Mouse (Mus musculus) kidney, embryonic 16.5 days (tissue): ENCODE measurements around the gene Themis. TPM values are rescaled to one million over a fixed set of nuclear protein-coding genes. Genes with fewer than 3 reads are reported as not detected.

Experiments
- ATAC-seq: fragments of 200-750 bp; cut with Nextera tagmentation; 2 replicates; pipeline ENCODE4 v1.8.0; 2017; ENCODE audit warnings: moderate TSS enrichment; ENCODE audit not compliant: low FRiP score, low TSS enrichment
- H3K27ac ChIP-seq: fragments of 300-500 bp; sonication (generic); 2 replicates; pipeline ENCODE4 v1.5.1; 2014; ENCODE audit warnings: low read length
- H3K27me3 ChIP-seq: fragments of 300-500 bp; sonication (generic); 2 replicates; pipeline ENCODE4 v1.6.1; 2014; ENCODE audit warnings: low read length, control low read depth, mixed read lengths; ENCODE audit not compliant: insufficient read depth
- H3K36me3 ChIP-seq: fragments of 300-500 bp; sonication (generic); 2 replicates; pipeline ENCODE4 v1.6.1; 2014; ENCODE audit warnings: low read length, control low read depth, mixed read lengths; ENCODE audit not compliant: insufficient read depth
- H3K4me1 ChIP-seq: fragments of 300-500 bp; sonication (generic); 2 replicates; pipeline ENCODE4 v1.6.1; 2014; ENCODE audit warnings: low read length, control low read depth, mixed read lengths; ENCODE audit not compliant: insufficient read depth
- H3K4me2 ChIP-seq: fragments of 300-500 bp; sonication (generic); replicated peaks from 2 replicates; pipeline ENCODE4 v1.6.1; 2014; ENCODE audit warnings: low read depth, low read length
- H3K4me3 ChIP-seq: fragments of 300-500 bp; sonication (generic); 2 replicates; pipeline ENCODE4 v1.5.1; 2014; ENCODE audit warnings: mild to moderate bottlenecking, low read length
- H3K9ac ChIP-seq: fragments of 300-500 bp; sonication (generic); replicated peaks from 2 replicates; pipeline ENCODE4 v1.6.1; 2014; ENCODE audit warnings: low read length
- H3K9me3 ChIP-seq: fragments of 300-500 bp; sonication (generic); 2 replicates; pipeline ENCODE4 v1.6.1; 2016; ENCODE audit warnings: low read length, control low read depth
- WGBS: fragments of 180-500 bp; shearing (Covaris S2); extraction: QIAGEN DNeasy Blood & Tissue Kit; methylation state at CpG from one replicate; pipeline ENCODE4 v1.1.7; 2014; 5-methylcytosine and 5-hydroxymethylcytosine counted together
- polyA plus RNA-seq: library from polyadenylated mRNA; unstranded; fragments of >200 nt; fragmentation: Nextera tagmentation; extraction: Ambion mirVana; gene quantifications from 2 replicates; pipeline ENCODE4 v1.2.1, GENCODE M21; 2015

Gene Themis
- polyA plus RNA-seq, 1 experiment from 2014 or later: not detected

- Histone ChIP-seq H3K9ac (no peak overlapping the region), H3K4me2 (no peak overlapping the region), H3K4me3 (no peak overlapping the region), H3K36me3 (no peaks in the 10 kb centered on the region), H3K27me3 (no peaks in the 10 kb centered on the region), H3K4me1 (no peaks in the 10 kb centered on the region), H3K27ac (no peak overlapping the region), H3K9me3 (no peaks in the 10 kb centered on the region)
- WGBS: 86% methylated on average over 3 of the region's 3 CpGs
- ATAC-seq: no peak
Measured at GRCm38 (mm10) chr10:28673931-28674330, 5.8 kb downstream of the Themis start.

GRCm38 (mm10) chr10:28675337-28675736, 7.2 kb downstream of the Themis start:
- no peak overlapping the region for H3K4me2 ChIP-seq
- H3K4me1 ChIP-seq: no peaks in the 10 kb centered on the region
- 91% methylated on average over 2 of the region's 2 CpGs for whole genome bisulfite sequencing
- H3K36me3 ChIP-seq: no peaks in the 10 kb centered on the region
- H3K27me3 ChIP-seq: no peaks in the 10 kb centered on the region
- H3K9me3 ChIP-seq: no peaks in the 10 kb centered on the region
- no peak overlapping the region for H3K4me3 ChIP-seq
- H3K9ac ChIP-seq: no peak overlapping the region
- no peak overlapping the region for H3K27ac ChIP-seq
- ATAC-seq: no peak

GRCm38 (mm10) chr10:28694981-28695380, 26.8 kb downstream of the Themis start:
- no peaks in the 10 kb centered on the region for H3K36me3 ChIP-seq
- no peaks in the 10 kb centered on the region for H3K9me3 ChIP-seq
- 82% methylated on average over 6 of the region's 6 CpGs for WGBS
- no peak overlapping the region for H3K27ac ChIP-seq
- no peak overlapping the region for H3K4me3 ChIP-seq
- H3K9ac ChIP-seq: no peak overlapping the region
- ATAC-seq: no peak
- no peak overlapping the region for H3K4me2 ChIP-seq
- H3K27me3 ChIP-seq: no peaks in the 10 kb centered on the region
- no peaks in the 10 kb centered on the region for H3K4me1 ChIP-seq

GRCm38 (mm10) chr10:28696032-28696431, 27.9 kb downstream of the Themis start:
- H3K27ac ChIP-seq: no peak overlapping the region
- 88% methylated on average over 1 of the region's 1 CpGs for WGBS
- no peak overlapping the region for H3K4me3 ChIP-seq
- ATAC-seq: no peak
- no peaks in the 10 kb centered on the region for H3K36me3 ChIP-seq
- no peak overlapping the region for H3K9ac ChIP-seq
- no peaks in the 10 kb centered on the region for H3K9me3 ChIP-seq
- no peak overlapping the region for H3K4me2 ChIP-seq
- H3K4me1 ChIP-seq: no peaks in the 10 kb centered on the region
- H3K27me3 ChIP-seq: no peaks in the 10 kb centered on the region

GRCm38 (mm10) chr10:28698175-28698574, 30.0 kb downstream of the Themis start:
- Histone ChIP-seq H3K36me3 (no peaks in the 10 kb centered on the region), H3K27me3 (no peaks in the 10 kb centered on the region), H3K4me1 (no peaks in the 10 kb centered on the region), H3K9me3 (0 out of 2 replicates have a peak, but pooled peaks cover 4% of the 10 kb centered on the region), H3K4me3 (no peak overlapping the region), H3K4me2 (no peak overlapping the region), H3K27ac (no peak overlapping the region), H3K9ac (no peak overlapping the region)
- ATAC-seq: no peak

DNA sequence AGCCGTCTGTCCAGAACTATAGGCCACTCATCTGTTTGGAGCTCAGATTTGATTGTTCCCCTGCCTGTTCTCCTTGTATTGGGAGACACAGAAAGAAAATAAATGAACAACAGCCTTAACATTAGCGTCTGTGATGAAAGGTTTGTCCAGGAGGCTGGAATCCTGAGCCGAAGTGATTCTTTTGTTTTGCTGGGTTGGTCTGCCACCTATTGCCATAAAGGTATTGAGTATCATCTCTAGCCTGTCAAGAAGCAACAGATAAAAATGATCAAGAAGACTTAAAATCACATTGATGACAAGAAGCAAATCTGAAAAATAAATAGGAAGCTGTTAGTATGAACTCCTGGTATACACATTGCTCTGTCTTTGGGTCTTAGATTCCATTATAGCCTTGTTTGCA, 53.7 kb downstream of the Themis start:
- Histone ChIP-seq H3K27me3 (no peaks in the 10 kb centered on the region), H3K4me1 (no peaks in the 10 kb centered on the region), H3K4me2 (no peak overlapping the region), H3K4me3 (no peak overlapping the region), H3K9ac (no peak overlapping the region), H3K27ac (no peak overlapping the region), H3K36me3 (no peaks in the 10 kb centered on the region), H3K9me3 (no peaks in the 10 kb centered on the region)
- WGBS: 73% methylated on average over 3 of the region's 3 CpGs
- ATAC-seq: no peak

- no peaks in the 10 kb centered on the region for H3K36me3 ChIP-seq
- H3K4me2 ChIP-seq: no peak overlapping the region
- H3K4me3 ChIP-seq: no peak overlapping the region
- H3K27ac ChIP-seq: no peak overlapping the region
- H3K4me1 ChIP-seq: no peaks in the 10 kb centered on the region
- H3K27me3 ChIP-seq: no peaks in the 10 kb centered on the region
- H3K9me3 ChIP-seq: no peaks in the 10 kb centered on the region
- ATAC-seq: no peak
- 86% methylated on average over 7 of the region's 7 CpGs for WGBS
- no peak overlapping the region for H3K9ac ChIP-seq
Measured at GRCm38 (mm10) chr10:28723266-28723665, 55.1 kb downstream of the Themis start.

GRCm38 (mm10) chr10:28730122-28730521, 62.0 kb downstream of the Themis start:
- Histone ChIP-seq H3K4me3 (no peak overlapping the region), H3K4me1 (no peaks in the 10 kb centered on the region), H3K4me2 (no peak overlapping the region), H3K36me3 (no peaks in the 10 kb centered on the region), H3K27ac (no peak overlapping the region), H3K9ac (no peak overlapping the region), H3K27me3 (no peaks in the 10 kb centered on the region), H3K9me3 (no peaks in the 10 kb centered on the region)
- ATAC-seq: no peak
- WGBS: 10% methylated on average over 2 of the region's 2 CpGs

- Histone ChIP-seq H3K4me1 (no peaks in the 10 kb centered on the region), H3K36me3 (no peaks in the 10 kb centered on the region), H3K4me3 (no peak overlapping the region), H3K4me2 (no peak overlapping the region), H3K27ac (no peak overlapping the region), H3K9ac (no peak overlapping the region), H3K27me3 (no peaks in the 10 kb centered on the region), H3K9me3 (no peaks in the 10 kb centered on the region)
- no peak for ATAC-seq
- WGBS: 60% methylated on average over 1 of the region's 1 CpGs
Measured at GRCm38 (mm10) chr10:28737953-28738352, 69.8 kb downstream of the Themis start.

GRCm38 (mm10) chr10:28746426-28746825, 78.3 kb downstream of the Themis start:
- Histone ChIP-seq H3K4me1 (no peaks in the 10 kb centered on the region), H3K4me2 (no peak overlapping the region), H3K27me3 (no peaks in the 10 kb centered on the region), H3K4me3 (no peak overlapping the region), H3K9ac (no peak overlapping the region), H3K27ac (no peak overlapping the region), H3K36me3 (no peaks in the 10 kb centered on the region), H3K9me3 (no peaks in the 10 kb centered on the region)
- ATAC-seq: no peak

GRCm38 (mm10) chr10:28753321-28753720, 85.2 kb downstream of the Themis start:
- ATAC-seq: no peak
- no peaks in the 10 kb centered on the region for H3K9me3 ChIP-seq
- no peaks in the 10 kb centered on the region for H3K27me3 ChIP-seq
- WGBS: 68% methylated on average over 2 of the region's 2 CpGs
- H3K9ac ChIP-seq: no peak overlapping the region
- H3K4me1 ChIP-seq: no peaks in the 10 kb centered on the region
- no peak overlapping the region for H3K4me2 ChIP-seq
- H3K36me3 ChIP-seq: no peaks in the 10 kb centered on the region
- H3K27ac ChIP-seq: no peak overlapping the region
- H3K4me3 ChIP-seq: no peak overlapping the region
